Mouse (Mus musculus) heart, adult 2 months (tissue): Measurements from ENCODE around the gene Polr2a. TPM values are rescaled to one million over a fixed set of nuclear protein-coding genes. Genes with fewer than 3 reads are reported as not detected.

Experiments used
- DNase-seq, 2 experiments: peaks; one replicate each; pipeline ENCODE4 v3.0.0; 2021
- H3K27ac ChIP-seq: fragments of 200-600 bp; 2 replicates; pipeline ENCODE4 v1.8.1; 2022
- H3K27me3 ChIP-seq: fragments of 200-500 bp; 2 replicates; pipeline ENCODE4 v1.6.1; 2012; ENCODE audit warnings: mild to moderate bottlenecking, low read length, inconsistent platforms, mixed read lengths; ENCODE audit not compliant: control insufficient read depth, insufficient read depth
- H3K36me3 ChIP-seq: fragments of 200-500 bp; 2 replicates; pipeline ENCODE4 v1.6.1; 2012; ENCODE audit warnings: low read length, inconsistent platforms; ENCODE audit not compliant: control insufficient read depth, insufficient read depth
- H3K4me1 ChIP-seq: fragments of 200-500 bp; 2 replicates; pipeline ENCODE4 v1.6.1; 2011; ENCODE audit warnings: low read length; ENCODE audit not compliant: control insufficient read depth, insufficient read depth
- H3K4me3 ChIP-seq: fragments of 200-600 bp; 2 replicates; pipeline ENCODE4 v1.8.1; 2022
- H3K79me2 ChIP-seq: fragments of 200-500 bp; replicated peaks from 2 replicates; pipeline ENCODE4 v1.6.1; 2012; ENCODE audit warnings: mild to moderate bottlenecking, inconsistent platforms, low read length, moderate library complexity, mixed read lengths; ENCODE audit not compliant: control insufficient read depth, insufficient read depth
- H3K9ac ChIP-seq: fragments of 200-500 bp; 2 replicates; pipeline ENCODE4 v1.6.1; 2012; ENCODE audit warnings: low read depth, mild to moderate bottlenecking, control low read depth, inconsistent platforms, low read length, mixed read lengths
- CTCF ChIP-seq: fragments of 200-600 bp; IDR thresholded peaks from 2 replicates; pipeline ENCODE4 v1.8.1; 2022; ENCODE audit warnings: antibody characterized with exemption, mild to moderate bottlenecking, moderate library complexity
- EP300 ChIP-seq: fragments of 200-500 bp; IDR thresholded peaks from 2 replicates; pipeline ENCODE4 v1.6.1; 2011; ENCODE audit warnings: low read depth, low read length, control low read depth; ENCODE audit not compliant: insufficient read depth
- POLR2A ChIP-seq: fragments of 200-500 bp; IDR thresholded peaks from 2 replicates; pipeline ENCODE4 v1.6.1; 2011; ENCODE audit warnings: mild to moderate bottlenecking, low read depth, low read length, control low read depth; ENCODE audit not compliant: insufficient read depth
- WGBS: fragments of 180-500 bp; shearing (Covaris S2); methylation state at CpG from one replicate; pipeline ENCODE4 v1.1.7; 2018; 5-methylcytosine and 5-hydroxymethylcytosine counted together
- intact Hi-C: fragments of 180-260 bp; cut with DNase I; formaldehyde crosslinking; loops from one replicate; pipeline ENCODE4 v1.15.1; 2025
- polyA plus RNA-seq: library from polyadenylated mRNA; depleted of rRNA; stranded (reverse); fragments of >200 nt; gene quantifications from 2 replicates; pipeline ENCODE4 v1.2.3, GENCODE M21; 2012
- total RNA-seq, 2 experiments: library from RNA; stranded (reverse); gene quantifications; 2 replicates each; pipeline ENCODE4 v1.2.3; 2021

Polr2a gene
- total and polyA plus RNA-seq, 3 experiments, result 15.6 to 30.4 (median 25.3) TPM

- H3K36me3 ChIP-seq, result no peaks in the 10 kb centered on the region
- TF ChIP-seq CTCF, result no peak
- TF ChIP-seq POLR2A, result no peak
- no peak for TF ChIP-seq EP300
- H3K79me2 ChIP-seq, result no peaks in the 10 kb centered on the region
- H3K9ac ChIP-seq, result no peak overlapping the region
- intact Hi-C loops, result no loop called here
- DNase-seq, result no peak
- peaks cover 4% of the 10 kb centered on the region; the same call in 1 of the 2 replicates for H3K4me1 ChIP-seq
- WGBS, result 16% methylated on average over 11 of the region's 11 CpGs
- H3K27me3 ChIP-seq, result no peaks in the 10 kb centered on the region
- H3K27ac ChIP-seq, result no peak overlapping the region
- H3K4me3 ChIP-seq, result no peak overlapping the region
These were observed 41.6 kb upstream of the Polr2a start for GRCm38 (mm10) chr11:69800138-69800391.

- WGBS, result 50% methylated on average over 12 of the region's 12 CpGs
- Histone ChIP-seq H3K27me3 (no peaks in the 10 kb centered on the region), H3K27ac (no peak overlapping the region), H3K36me3 (no peaks in the 10 kb centered on the region), H3K79me2 (no peaks in the 10 kb centered on the region), H3K4me1 (peaks cover 5% of the 10 kb centered on the region; the same call in 1 of the 2 replicates), H3K9ac (no peak overlapping the region), H3K4me3 (no peak overlapping the region)
- intact Hi-C loops, result no loop called here
- DNase-seq, result peak in 1 of 2 experiments; percentile 33
- TF ChIP-seq POLR2A (no peak), EP300 (no peak), CTCF (no peak)
These were observed 41.1 kb upstream of the Polr2a start for GRCm38 (mm10) chr11:69799394-69800137.

- Histone ChIP-seq H3K79me2 (no peaks in the 10 kb centered on the region), H3K36me3 (no peaks in the 10 kb centered on the region), H3K27ac (no peak overlapping the region), H3K4me3 (no peak overlapping the region), H3K9ac (no peak overlapping the region), H3K4me1 (0 out of 2 replicates have a peak, but pooled peaks cover 1% of the 10 kb centered on the region), H3K27me3 (no peaks in the 10 kb centered on the region)
- 81% methylated on average over 7 of the region's 7 CpGs for WGBS
- TF ChIP-seq EP300 (no peak), CTCF (no peak), POLR2A (no peak)
- intact Hi-C loops, result no loop called here
- DNase-seq, result no peak
These were observed 39.5 kb upstream of the Polr2a start for GRCm38 (mm10) chr11:69797924-69798323.

GRCm38 (mm10) chr11:69795983-69796435, 37.6 kb upstream of the Polr2a start:
- intact Hi-C loops, result no loop called here
- 4% methylated on average over 13 of the region's 13 CpGs for WGBS
- H3K27ac ChIP-seq, result peak overlapping the region; percentile 95

GRCm38 (mm10) chr11:69795168-69795982, 36.9 kb upstream of the Polr2a start, which contains the start of gene Chrnb1:
Gene Chrnb1 (minus strand): TSS chr11:69795943.
- Histone ChIP-seq H3K9ac (peak within 1 kb of the TSS; percentile 63), H3K4me1 (0 out of 2 replicates have a peak, but pooled peaks cover 1% of the 10 kb centered on the region), H3K27ac (peak within 1 kb of the TSS; percentile 95), H3K27me3 (no peaks in the 10 kb centered on the region), H3K4me3 (peak within 1 kb of the TSS; percentile 89), H3K79me2 (no peaks in the 10 kb centered on the region), H3K36me3 (no peaks in the 10 kb centered on the region)
- peak; percentile 28 for TF ChIP-seq CTCF
- no peak for TF ChIP-seq EP300
- peak; percentile 93 for TF ChIP-seq POLR2A
- peak; percentile 92 to 97 for DNase-seq
- 2% methylated on average over 52 of the region's 52 CpGs for WGBS
- intact Hi-C loops, result no loop called here

More at GRCm38 (mm10) chr11:69795983-69796435, 37.6 kb upstream of the Polr2a start:
- Histone ChIP-seq H3K4me3 (peak overlapping the region; percentile 89), H3K79me2 (no peaks in the 10 kb centered on the region), H3K4me1 (0 out of 2 replicates have a peak, but pooled peaks cover 1% of the 10 kb centered on the region), H3K36me3 (no peaks in the 10 kb centered on the region), H3K27me3 (no peaks in the 10 kb centered on the region), H3K9ac (no peak overlapping the region)
- no peak for DNase-seq
- no peak for TF ChIP-seq CTCF
- no peak for TF ChIP-seq EP300
- no peak for TF ChIP-seq POLR2A
